Mouse (Mus musculus) embryonic fibroblast, embryonic 13.5 days (primary cell): ENCODE data around the gene Daam1.
"Not testable (repeated sequence)": the region's sequence is repeated elsewhere in the genome, so short reads cannot be mapped to it uniquely, and the experiment has no call there.

Experiments used
- CTCF ChIP-seq: IDR thresholded peaks from 2 replicates; pipeline ENCODE4 v1.5.1; 2011; ENCODE audit warnings: mild to moderate bottlenecking, control low read depth, low read length, moderate library complexity, borderline replicate concordance; ENCODE audit not compliant: insufficient read depth
- POLR2A ChIP-seq: IDR thresholded peaks from 2 replicates; pipeline ENCODE4 v1.6.1; 2011; ENCODE audit warnings: low read depth, mild to moderate bottlenecking, control low read depth, low read length, moderate library complexity

DNA sequence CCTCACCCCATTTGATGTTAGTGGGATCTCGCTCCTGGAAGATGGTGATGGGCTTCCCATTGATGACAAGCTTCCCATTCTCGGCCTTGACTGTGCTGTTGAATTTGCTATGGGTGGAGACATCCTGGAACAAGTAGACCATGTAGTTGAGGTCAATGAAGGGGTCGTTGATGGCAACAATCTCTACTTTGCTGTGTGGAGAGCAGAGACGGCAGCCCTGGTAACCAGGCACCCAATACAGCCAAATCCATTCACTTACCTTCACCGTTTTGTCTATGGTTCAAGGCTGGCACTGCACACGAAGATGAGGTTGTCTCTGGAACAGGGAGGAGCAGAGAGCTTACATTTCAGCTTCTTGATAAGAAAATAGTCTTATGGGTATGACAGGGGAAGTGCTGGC is 16.1 kb downstream of the Daam1 start:
- TF ChIP-seq POLR2A, CTCF: not testable (repeated sequence)
